Mouse (Mus musculus): ENCODE data around the gene Dpf2.

Gene Dpf2

DNA sequence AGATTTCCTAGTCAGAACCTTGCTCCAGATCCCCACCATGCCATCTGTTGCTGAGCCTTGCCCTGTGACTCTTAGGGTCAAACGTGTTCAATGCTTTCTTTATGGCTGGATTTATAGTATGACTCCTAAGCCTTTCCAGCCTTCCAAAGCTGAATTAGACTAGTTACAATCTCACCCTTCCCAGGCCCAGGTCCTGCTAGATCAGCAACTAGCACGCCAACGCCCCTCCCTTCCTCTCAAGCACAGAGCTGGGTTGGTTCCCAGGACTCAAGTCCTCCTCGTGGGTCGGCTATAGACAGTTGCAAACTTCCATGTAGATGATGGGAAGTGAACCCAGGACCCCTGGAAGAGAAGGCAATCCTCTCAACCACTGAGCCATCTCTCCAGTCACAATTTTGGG lies 22.9 kb upstream of the Dpf2 start:
- DNase-seq (ENCODE audit: low read depth, low spot score), result no peak

DNA sequence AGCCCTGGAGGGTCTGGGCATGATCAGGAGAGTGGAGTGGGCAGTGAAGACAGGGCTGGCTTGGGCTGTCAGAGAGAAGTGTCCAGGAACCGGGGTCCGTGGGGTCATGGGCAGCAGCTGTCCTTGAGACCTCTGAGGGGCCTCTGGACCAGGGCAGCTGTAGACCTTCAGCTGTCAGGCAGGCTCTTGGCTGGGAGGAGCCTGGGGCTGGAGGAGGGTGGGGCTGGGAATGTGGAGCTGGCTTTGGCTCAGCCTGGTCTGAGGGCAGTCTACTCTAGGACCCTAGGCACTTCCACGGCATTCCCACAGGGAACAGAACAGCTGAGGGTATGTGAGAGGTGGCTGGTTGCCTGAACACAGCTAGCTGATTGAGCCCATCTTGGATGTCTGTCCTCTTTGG lies 22.5 kb upstream of the Dpf2 start:
- no peak for DNase-seq (ENCODE audit: low read depth, low spot score)

DNA sequence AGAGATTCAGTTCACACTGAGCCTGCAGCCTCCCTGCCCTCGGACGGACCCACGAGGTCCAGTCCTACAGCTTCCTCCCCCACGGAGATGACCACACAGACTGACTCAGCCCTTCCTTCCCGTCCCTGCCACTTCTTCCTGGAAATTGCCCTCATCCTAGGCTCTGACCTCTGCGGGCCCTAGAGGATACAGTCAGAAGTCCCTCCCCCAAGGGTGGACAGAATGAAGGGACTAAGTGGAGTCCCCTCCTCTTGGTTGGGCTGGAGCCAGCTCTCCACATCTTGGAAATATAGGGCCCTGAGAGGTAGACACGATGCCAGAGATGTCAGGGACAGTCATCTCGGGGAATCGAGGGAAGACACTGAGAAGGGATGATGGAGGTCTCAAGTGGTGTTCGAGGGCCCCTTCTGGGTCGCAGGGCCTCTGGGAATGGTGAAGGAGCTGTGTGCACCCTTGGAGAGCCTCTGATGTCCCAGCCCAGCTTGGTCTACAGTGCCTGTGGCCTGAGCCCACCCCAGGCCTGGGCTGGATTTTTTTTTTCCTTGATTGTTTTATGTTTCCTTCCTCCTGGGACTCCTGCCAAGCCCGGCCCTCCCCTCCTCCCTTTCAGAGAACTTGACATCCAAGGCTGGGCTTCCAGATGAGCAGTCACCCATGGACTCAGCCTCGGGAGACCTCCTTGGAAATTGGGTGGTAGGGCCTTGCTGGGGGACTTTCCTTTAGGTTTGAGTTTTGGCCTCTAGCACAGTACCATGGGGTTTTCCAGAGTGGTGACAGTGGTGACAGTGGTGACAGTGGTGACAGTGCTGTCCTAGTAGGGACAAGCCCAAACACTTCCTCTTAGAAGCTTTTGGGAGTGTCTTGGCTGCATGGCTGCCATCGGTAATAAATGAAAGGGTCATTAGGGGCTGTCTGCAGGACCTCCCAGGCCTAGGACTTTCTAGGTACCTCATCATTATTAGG lies 17.1 kb upstream of the Dpf2 start:
- DNase-seq (ENCODE audit: low read depth, low spot score), result no peak

DNA sequence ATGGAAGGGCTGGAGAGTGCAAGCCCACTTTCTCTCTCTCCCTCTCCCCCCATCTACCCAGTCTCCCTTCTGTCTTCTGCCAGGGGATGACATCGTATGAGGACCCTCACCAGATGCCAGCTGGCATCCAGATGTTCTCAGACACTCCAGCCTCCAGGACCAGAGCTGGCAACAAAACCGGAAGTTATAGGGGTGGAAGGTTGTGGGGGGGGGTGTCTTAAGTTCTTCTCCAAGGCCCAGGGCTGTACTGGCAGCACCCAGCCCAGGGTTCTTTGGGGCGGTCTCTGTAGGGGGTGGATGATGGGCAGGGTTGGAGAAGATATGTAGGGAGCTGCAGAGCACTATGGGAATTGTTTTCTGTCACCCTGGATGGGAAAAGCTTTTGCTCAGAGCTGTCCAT lies 15.7 kb upstream of the Dpf2 start:
- DNase-seq (ENCODE audit: low read depth, low spot score), result no peak

DNA sequence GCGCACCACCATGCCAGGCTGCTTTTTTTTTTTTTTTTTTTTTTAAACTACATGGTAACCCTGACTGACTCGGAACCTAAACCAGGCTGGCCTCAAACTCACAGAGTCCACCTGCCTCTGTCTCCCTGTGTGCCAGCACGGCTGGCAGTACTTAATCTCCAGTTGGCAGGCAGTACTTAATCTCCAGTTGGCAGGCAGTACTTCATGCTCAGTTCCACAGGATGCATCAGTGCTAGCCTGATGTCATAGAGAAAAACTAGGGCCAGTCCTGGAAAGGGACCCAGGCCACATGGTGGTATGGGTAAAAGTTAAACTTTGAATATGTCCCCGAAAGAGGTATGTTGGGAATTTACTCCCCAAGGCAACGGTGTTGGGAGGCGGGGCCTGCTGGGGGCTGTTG lies 15.3 kb upstream of the Dpf2 start:
- no peak for DNase-seq (ENCODE audit: low read depth, low spot score)

DNA sequence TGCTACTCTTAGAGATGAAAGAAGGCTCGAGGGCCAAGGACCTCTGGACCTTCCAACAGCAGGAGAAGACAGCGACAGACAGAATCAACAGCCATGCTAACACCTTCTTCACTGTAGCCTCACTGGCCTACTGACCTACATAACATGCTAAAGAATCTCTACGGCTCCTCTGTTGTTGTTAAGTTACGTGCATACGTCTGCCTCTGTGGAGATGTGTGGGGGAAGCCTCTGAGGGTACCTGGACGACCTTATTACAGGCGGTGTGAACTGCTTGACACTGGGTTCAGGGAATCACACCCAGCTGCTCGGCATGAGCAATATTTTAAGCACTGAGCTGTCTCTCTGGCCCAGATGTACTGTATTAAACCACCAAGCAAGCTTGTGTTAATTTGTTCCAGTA lies 14.7 kb upstream of the Dpf2 start:
- no peak for DNase-seq (ENCODE audit: low read depth, low spot score)

DNA sequence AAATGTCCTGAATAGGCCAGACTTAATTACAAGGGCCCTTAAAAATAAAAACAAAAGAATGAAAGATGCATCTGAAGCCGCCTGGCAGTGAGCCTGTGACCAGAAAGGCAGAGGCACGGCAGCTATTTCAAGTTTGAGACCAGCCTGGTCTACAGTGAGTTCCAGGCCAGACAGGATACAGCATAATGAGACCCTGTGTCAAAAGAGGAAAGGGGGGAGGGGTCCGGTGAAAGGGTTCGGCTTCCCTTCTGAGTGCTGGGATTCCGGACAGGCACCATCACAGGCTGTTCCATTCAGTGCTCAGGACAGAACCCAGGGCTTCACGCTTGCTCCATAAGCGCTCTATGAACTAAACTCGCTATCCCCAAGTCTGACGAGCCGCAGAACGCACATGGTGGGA lies 14.2 kb upstream of the Dpf2 start:
- no peak for DNase-seq (ENCODE audit: low read depth, low spot score)

DNA sequence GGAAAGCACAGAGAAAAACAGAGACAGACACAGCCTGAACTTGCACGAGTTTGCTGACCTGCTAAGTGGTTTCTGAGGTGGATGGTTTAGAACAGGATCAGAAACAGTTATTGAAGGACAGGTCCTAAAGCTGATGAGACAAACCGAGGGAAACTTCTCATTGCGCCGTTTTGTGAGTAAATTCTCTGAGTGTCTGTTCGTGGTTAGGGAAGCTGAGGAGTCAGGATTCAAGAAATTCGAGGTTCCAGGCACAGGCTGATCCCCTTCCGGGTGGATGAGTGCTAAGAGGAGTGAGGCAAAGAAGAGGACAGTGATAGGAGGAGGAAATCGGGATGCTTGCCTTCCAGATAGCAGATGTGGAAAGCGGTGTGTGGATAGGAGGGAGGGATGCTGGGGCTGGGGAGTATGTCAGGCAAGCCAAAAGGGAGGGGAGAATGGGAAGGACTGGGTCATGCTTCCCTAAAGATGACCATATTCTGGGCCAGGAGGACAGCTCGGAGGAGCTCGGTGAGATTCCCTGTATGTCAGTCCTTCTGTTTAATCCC lies 12.6 kb upstream of the Dpf2 start:
- DNase-seq (ENCODE audit: low read depth, low spot score), result no peak

DNA sequence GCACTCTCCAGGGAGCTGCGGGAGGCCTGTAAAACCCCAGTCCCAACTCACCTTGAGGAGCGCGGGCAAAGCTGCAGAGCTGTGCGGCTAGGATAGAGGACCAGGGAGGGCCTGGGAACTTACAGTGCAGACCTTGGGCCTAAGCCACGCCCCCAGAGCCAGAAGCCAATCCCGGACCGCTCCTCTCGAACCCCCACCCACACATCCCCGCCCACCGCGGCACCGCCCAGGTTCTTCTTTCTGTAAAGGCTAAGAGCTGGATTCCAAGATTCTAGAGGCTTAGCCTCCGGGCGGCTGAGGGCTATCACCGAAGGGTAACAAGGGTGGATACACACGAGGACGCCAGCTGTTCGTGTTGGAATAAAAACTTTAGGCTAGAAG lies 11.9 kb upstream of the Dpf2 start, which contains the start of gene Cdc42ep2:
Gene Cdc42ep2 (minus strand): TSS at position 104 of the 381 bp plus-strand sequence.
- DNase-seq (ENCODE audit: low read depth, low spot score), result peak; percentile 83

DNA sequence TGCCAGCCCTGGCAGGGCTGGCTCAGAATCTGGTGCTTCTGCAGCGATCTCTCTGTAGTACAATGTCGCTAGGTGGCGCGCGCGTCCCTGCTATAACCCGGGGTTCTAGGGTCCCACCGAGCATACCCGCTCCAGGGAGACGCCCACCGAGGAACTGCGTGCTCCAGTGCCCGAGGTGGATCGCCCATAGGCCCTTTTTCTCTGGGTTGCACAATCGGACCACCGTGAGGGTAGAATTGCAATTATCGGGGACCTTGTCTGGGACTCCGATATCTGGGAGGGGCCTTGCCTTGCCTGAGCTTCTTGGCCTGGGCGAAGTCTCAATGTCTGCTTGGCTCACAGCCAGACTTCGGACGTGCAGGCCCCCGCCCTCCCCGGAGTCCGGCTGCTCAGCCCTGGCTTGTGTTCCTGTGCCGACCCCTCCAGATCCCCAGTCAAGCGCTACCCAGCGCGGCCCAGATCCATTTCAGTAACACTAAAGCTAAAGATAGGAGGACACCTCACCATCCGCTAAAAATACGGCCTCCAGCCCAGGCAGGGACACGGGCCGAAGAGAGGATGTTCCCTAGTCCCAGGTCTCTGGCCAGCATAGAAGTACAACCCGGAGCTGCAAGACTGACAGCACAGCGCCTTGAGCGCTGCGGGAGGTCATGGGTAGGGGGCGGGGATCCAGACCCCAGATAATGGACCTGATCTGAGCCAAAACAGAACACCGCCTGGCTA lies 11.3 kb upstream of the Dpf2 start:
- peak; percentile 74 for DNase-seq (ENCODE audit: low read depth, low spot score)

DNA sequence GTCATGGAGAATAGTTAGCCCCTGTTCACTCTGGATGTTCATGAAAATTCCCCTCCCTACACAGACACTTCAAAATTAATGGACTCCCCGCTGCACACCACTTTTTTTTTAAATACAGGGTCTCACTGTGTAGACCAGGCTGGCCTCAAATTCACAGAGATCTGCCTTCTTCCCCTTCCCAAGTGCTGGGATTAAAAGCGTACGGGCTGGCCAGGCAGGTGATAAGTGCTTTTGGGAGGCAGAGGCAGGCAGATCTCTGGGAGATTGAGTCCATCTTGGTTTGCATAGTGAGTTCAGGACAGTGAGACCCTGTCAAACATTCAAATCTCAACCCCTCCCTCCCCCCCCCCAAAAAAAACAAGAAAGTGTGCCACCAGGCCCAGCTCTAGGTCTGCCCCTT lies 10.2 kb upstream of the Dpf2 start:
- DNase-seq (ENCODE audit: low read depth, low spot score), result no peak

DNA sequence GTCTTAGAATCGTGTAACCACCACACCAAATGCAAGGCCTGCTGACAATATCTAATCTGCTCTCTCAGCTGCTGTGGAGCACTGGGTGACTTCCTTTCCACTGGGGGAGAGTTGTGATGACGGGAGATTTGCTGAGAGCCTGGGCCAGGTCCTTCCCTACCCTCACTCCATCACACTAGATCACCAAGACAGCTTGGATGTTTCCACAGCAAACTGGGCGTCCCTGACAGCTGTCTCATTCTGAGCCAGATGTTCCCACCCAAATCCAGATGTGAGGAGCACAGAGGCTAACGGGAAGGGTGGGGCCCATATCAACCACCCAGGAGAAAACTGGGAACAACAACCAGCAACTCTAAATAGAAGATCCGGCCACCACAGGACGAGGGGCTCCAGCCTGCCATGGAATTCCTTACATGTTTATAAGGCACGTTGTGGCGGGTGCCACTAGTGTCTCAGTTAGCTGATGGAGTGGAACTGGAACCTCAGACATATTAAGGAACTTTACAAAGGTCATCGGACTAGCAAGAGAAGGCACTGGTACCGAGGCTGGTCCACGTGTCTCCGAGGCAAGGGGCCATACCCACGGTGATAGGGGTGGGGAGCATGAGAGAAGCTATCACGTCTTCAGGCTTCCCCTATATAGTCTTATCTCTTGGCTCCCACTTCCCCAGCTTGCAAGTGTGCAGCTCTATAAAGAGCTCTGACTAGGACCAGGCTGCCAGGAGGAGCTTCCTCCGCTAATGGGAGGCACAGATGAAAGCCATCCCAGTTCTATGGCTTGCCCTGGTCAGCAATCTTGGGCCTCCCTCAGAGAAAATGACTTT lies 9.5 kb upstream of the Dpf2 start:
- no peak for DNase-seq (ENCODE audit: low read depth, low spot score)

DNA sequence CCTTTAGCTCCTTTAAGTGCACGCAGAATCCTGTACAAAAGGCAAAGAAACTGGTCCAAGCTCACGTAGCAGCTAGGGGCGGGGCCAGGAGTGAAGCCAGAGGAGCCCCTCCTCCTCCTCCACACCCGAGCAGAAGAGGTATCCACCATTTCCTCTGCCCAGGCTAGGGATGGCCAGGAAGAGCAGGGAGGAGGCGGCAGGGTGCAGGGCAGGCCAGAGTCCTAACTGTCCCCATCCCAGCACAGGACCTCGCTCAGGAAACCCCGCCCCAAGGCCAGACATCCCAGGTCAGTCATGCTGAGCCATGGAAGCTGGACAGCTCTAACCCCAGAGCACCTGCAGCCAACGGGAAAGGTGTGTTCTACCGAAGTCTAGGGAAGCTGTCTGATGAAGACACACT lies 8.9 kb upstream of the Dpf2 start:
- DNase-seq (ENCODE audit: low read depth, low spot score), result no peak

DNA sequence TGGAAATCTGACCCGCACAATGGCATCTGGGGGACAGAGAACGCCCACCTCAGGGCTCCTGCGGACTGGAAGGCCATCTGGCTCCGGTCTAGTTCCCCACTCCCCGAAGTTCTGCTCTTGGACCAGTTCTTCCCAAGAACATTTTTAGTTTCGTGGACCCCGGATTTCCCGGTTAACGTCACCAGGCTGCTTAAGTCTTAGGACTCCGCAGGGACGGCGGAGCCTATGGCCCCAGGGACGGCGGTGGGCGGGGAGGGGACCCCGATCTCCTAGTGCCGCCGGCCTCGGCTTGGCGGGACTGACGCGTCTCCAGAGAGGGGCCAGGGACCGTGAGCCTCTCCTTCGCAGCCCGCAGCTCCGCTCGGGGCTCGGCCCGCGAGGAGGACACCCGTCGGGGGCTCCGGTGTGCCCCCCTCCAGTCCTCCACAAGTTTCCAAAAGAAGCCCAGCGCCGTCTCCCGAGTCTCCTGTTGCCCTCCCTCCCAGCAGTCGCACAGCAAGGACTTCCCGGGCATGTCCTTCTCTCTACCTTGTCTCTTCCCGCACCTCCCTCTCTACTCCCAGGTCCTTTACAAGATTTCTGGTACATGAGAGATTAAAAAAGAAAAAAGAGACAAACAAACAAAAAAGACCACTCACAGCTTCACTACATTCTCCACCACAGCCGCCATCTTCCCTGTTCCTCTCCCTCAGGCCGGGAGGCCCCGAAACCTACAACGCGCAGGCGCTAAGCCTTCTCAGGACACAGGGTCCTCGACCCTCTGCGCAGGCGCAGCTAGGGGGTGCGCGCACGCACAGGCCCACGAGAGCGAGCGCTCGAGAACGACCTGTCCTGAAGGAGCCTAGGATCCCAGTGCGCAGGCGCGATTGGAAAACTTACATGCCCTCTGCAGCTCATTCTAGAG lies 455 bp downstream of the Dpf2 start:
- DNase-seq (ENCODE audit: low read depth, low spot score), result peak; percentile 97

DNA sequence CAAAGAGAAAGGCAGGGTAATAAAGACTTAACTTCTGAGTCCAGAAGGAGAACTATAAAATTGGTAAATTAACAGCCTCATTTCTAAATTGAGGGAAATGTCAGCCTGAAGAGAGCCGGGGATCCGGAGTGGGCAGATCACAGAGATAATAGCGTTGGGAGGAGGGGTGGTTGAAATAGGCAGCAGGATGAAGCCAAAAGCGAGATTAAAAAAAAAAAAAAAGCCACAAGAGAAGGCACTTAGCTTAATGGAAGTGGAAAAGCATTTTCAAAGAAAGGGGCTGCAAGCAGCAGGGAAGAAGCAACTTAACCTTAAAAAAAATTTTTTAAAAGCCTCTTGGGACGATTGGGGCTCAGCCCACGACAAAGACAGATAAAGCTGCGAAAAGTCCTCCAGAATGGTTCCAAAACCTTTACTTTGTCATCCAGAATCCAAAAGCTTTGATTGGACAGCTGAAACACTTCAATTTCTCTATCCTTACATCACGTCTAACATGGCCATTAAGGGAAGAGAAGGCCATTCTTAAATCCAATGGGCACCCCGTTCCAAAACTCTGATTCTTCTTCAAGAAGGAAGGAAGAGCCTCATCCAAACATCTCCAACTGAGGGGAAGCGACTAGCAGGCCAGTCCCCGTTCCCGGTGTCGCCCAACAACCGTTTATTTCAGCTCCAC lies 1.2 kb downstream of the Dpf2 start:
- no peak for DNase-seq (ENCODE audit: low read depth, low spot score)

DNA sequence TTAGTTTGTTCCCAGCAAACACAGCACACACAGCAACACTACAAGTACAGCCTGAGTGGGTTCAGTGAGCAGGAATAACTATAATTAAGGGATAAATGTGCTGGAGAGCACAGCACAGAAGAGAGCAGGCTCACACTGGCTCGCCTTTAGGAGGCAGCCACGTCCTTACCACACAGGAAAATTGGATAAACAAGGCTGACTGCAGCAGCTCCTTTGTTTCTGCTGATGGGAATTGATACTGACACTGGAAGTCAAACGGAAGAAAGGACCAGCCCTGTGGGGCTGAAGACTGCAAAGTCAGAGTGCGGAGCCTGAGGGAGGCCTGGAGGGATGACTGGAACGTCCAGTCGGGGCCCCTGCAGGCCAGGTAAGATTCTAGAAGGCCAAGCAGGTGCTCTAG lies 2.6 kb downstream of the Dpf2 start:
- no peak for DNase-seq (ENCODE audit: low read depth, low spot score)

DNA sequence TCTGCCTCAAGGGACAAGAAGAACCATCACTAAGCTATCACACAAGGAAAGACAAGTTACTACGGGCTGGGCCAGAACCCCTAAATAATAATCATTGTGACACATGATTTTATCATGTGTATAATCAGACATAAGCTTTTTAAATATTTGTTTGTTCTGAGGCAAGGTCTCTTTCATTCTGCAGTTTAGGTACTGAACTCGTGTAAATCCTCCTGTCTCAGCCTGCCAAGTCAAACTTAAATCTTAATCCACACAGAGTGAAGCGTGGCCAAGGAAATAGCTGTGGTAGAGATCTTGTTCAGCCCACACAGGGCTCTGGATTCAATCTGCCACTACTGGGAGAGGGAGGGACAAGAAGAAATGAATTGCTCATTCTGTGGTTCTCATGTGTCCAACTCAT lies 5.5 kb downstream of the Dpf2 start:
- DNase-seq (ENCODE audit: low read depth, low spot score), result no peak

DNA sequence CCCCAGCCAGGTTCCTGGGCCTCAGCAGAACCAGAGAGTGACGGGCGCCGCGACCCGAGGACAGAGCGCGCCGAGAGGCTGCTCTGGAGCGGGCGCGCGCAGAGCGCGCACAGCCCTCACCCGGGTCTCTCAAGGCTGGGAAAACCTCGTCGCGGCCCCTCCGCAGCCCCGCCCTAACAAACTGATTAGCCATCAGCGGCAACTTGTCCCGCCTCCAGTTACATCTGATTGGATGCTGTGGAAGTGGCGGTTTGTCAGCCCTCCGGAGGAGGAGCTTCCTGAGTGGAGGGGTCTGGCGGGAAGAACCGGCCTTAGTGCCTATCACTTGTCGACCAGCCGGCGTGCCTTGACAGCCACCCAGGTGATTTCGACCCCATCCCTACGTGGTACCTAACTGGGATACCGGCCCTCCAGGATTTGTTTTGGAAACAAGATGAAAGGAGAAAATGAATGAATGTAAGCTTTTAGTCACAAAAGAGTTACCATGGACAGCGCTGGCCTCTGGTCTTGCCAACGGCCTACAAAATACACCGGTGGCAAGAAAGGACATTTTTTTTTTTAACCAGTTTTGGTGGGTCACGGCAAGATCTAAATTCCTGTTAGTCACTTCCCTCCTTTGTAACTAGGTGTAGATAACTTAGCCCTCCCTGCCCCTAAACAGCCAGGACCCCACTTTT lies 18.7 kb downstream of the Dpf2 start, which contains the start of gene Tigd3:
Gene Tigd3 (minus strand): TSS at position 148 of the 677 bp plus-strand sequence.
- peak; percentile 92 for DNase-seq (ENCODE audit: low read depth, low spot score)

DNA sequence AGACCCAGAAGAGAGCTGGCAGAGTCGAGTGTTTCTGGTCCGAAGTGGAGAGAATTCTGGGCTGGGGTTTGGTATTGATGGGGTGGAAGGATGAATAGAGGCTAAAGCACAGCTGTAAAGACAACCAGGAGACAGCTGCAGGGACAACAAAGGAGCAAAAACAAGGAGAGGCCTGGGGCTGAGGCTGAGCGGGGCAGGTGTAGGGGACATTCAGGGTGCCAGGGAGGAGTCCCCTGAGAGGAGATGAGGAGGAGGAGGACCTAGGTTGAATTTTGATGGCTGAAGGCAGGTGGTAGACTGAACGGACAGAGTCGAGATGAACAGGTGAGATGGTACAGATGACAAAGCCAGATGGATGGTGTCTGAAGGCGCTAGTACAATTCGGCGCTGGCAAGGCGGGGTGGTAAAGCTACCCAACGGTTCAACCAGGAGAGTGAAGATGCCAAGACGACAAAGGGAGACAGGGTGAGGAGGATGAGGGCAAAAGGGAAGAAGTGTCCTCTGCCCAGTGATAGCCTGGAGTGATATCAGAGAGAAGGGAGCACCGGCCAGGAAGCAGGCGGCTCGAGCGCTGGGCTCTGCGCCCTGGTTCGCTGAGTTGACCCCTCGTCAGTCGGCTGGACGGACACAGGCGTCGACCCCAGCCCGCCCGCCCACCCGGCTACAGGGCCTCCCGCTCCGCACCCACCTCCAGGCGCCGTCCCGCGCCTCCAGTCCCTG lies 19.4 kb downstream of the Dpf2 start:
- DNase-seq (ENCODE audit: low read depth, low spot score), result no peak

Data from brain, embryonic 18.5 days (tissue).